Mouse (Mus musculus): ENCODE results near the gene Appl1. TPM values are rescaled to one million over a fixed set of nuclear protein-coding genes. Genes with fewer than 3 reads are reported as not detected.
"Not testable (repeated sequence)": the region's sequence is repeated elsewhere in the genome, so short reads cannot be mapped to it uniquely, and the experiment has no call there.

The Appl1 gene
- polyA plus RNA-seq, 1 experiment from 2014 or later: 30.7 TPM

DNA sequence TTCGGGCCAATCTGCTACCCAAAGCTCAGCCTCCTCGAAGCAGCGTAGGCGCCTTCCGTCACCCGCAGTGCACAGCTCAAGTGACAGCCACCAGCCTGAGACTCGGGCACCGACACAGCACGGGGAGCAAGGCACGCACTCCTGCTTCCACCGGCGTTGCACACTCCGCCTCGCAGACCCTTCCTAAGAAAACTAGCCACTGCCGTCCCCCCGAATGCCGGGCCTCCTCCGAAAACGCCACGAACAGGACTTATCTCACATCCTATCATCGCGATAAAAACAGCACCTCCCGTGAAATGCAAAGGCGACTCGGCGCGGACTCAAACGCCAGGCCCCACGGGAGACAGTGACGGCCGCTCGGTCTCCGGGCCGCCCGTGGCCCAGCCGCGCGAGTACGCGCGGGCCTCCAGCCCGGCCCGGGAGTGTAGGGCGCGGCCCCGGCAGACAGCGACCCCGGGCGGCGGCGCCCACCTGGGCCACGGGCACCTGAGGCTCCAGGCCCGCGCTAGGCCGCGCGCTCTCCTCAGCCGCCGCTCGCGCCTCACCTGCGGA, 1.1 kb downstream of the Appl1 start:
- H3K9ac ChIP-seq: peak overlapping the region; percentile 94
- H3K9me3 ChIP-seq (replicated peaks): no peaks in the 10 kb centered on the region
- peaks cover 3% of the 10 kb centered on the region; the same call in 1 of the 2 replicates for H3K36me3 ChIP-seq
- H3K4me2 ChIP-seq: peak overlapping the region; percentile 71
- peak overlapping the region; percentile 89 for H3K27ac ChIP-seq (ENCODE audit: poor library complexity, severe bottlenecking)
- H3K27me3 ChIP-seq (replicated peaks): no peaks in the 10 kb centered on the region
- peak; percentile 86 for ATAC-seq (ENCODE audit: insufficient number of reproducible peaks, low FRiP score)
- under 1% methylated on average over 61 of the region's 62 CpGs for WGBS
- H3K4me3 ChIP-seq: peak overlapping the region; percentile 85
- H3K4me1 ChIP-seq (replicated peaks): peaks cover 14% of the 10 kb centered on the region; the same call in 1 of the 2 replicates

GRCm38 (mm10) chr14:26969164-26969563, 1.9 kb downstream of the Appl1 start:
- ATAC-seq (ENCODE audit: insufficient number of reproducible peaks, low FRiP score): no peak
- Histone ChIP-seq H3K9ac (no peak overlapping the region), H3K27me3 (replicated peaks) (no peaks in the 10 kb centered on the region), H3K4me2 (no peak overlapping the region), H3K27ac (ENCODE audit: poor library complexity, severe bottlenecking) (no peak overlapping the region), H3K36me3 (peaks cover 3% of the 10 kb centered on the region; the same call in 1 of the 2 replicates), H3K4me1 (replicated peaks) (peaks cover 14% of the 10 kb centered on the region; the same call in 1 of the 2 replicates), H3K9me3 (replicated peaks) (no peaks in the 10 kb centered on the region), H3K4me3 (peak overlapping the region; percentile 85)
- WGBS: 79% methylated on average over 3 of the region's 3 CpGs

DNA sequence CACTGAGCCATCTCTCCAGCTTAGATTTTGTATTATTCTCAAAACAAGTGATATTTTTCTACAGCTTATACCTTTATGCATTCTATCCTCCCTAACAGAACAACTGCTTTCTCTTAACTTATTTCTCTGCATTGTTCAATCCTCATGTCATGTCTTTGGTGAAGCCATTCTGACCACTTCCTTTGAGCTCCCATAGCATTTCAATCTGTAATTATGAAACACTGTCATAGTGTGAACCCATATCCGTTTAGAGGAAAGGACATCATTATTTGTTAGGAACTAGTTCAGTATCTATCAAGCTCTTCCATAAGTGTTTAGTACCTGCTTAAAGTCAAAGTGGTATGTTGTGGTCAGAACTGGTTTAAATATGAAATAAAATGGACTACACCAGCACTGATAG, 10.5 kb downstream of the Appl1 start:
- H3K36me3 ChIP-seq: peaks cover 20% of the 10 kb centered on the region
- H3K9me3 ChIP-seq (replicated peaks): no peaks in the 10 kb centered on the region
- no peak overlapping the region for H3K4me2 ChIP-seq
- H3K4me1 ChIP-seq (replicated peaks): no peaks in the 10 kb centered on the region
- ATAC-seq (ENCODE audit: insufficient number of reproducible peaks, low FRiP score): no peak
- H3K4me3 ChIP-seq: no peak overlapping the region
- H3K27ac ChIP-seq (ENCODE audit: poor library complexity, severe bottlenecking): no peak overlapping the region
- 76% methylated on average over 1 of the region's 1 CpGs for WGBS
- H3K27me3 ChIP-seq (replicated peaks): no peaks in the 10 kb centered on the region
- no peak overlapping the region for H3K9ac ChIP-seq

- H3K36me3 ChIP-seq: peaks cover 19% of the 10 kb centered on the region
- WGBS: 93% methylated on average over 2 of the region's 2 CpGs
- H3K9me3 ChIP-seq (replicated peaks); H3K27me3 ChIP-seq (replicated peaks); H3K4me1 ChIP-seq (replicated peaks); H3K4me3 ChIP-seq; ATAC-seq (ENCODE audit: insufficient number of reproducible peaks, low FRiP score); H3K4me2 ChIP-seq; H3K27ac ChIP-seq (ENCODE audit: poor library complexity, severe bottlenecking); H3K9ac ChIP-seq: not testable (repeated sequence)
Measured at GRCm38 (mm10) chr14:26956139-26956538, 14.9 kb downstream of the Appl1 start.

- 76% methylated on average over 4 of the region's 4 CpGs for WGBS
- no peaks in the 10 kb centered on the region for H3K4me1 ChIP-seq (replicated peaks)
- H3K4me2 ChIP-seq: no peak overlapping the region
- peaks cover 26% of the 10 kb centered on the region for H3K36me3 ChIP-seq
- no peak overlapping the region for H3K9ac ChIP-seq
- no peak for ATAC-seq (ENCODE audit: insufficient number of reproducible peaks, low FRiP score)
- H3K9me3 ChIP-seq (replicated peaks): no peaks in the 10 kb centered on the region
- H3K4me3 ChIP-seq: no peak overlapping the region
- H3K27me3 ChIP-seq (replicated peaks): no peaks in the 10 kb centered on the region
- no peak overlapping the region for H3K27ac ChIP-seq (ENCODE audit: poor library complexity, severe bottlenecking)
Measured at GRCm38 (mm10) chr14:26935558-26935957, 35.5 kb downstream of the Appl1 start.

DNA sequence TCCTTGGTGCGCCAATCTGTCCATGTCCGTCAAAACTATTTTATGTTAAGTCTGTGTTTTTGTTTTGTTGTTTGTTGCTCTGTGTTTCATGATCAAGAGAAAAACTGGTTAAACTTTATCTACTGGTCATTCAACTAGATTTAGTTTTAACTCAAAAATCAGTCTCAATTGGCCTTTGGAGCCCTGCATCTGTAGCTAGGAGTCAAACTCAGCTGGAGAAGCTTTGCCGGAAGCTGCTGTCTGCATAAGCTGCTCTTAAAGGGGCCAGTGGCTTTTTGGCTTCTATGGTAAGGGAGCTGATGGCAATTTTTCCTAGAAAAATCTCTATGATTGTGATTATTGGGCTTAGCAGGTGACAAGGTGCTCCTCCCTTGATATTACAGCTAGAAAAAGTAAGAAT, 36.1 kb downstream of the Appl1 start:
- Histone ChIP-seq H3K4me1 (replicated peaks) (no peaks in the 10 kb centered on the region), H3K27me3 (replicated peaks) (no peaks in the 10 kb centered on the region), H3K27ac (ENCODE audit: poor library complexity, severe bottlenecking) (no peak overlapping the region), H3K36me3 (peaks cover 27% of the 10 kb centered on the region), H3K9me3 (replicated peaks) (no peaks in the 10 kb centered on the region), H3K4me3 (no peak overlapping the region), H3K9ac (no peak overlapping the region), H3K4me2 (no peak overlapping the region)
- ATAC-seq (ENCODE audit: insufficient number of reproducible peaks, low FRiP score): no peak
- 83% methylated on average over 3 of the region's 3 CpGs for WGBS

GRCm38 (mm10) chr14:26923702-26924421, 47.2 kb downstream of the Appl1 start:
- 52% methylated on average over 5 of the region's 5 CpGs for WGBS
- Histone ChIP-seq H3K9me3 (replicated peaks) (no peaks in the 10 kb centered on the region), H3K4me2 (no peak overlapping the region), H3K27ac (ENCODE audit: poor library complexity, severe bottlenecking) (no peak overlapping the region; the same call in 1 of the 2 replicates), H3K4me1 (replicated peaks) (peaks cover 14% of the 10 kb centered on the region), H3K4me3 (no peak overlapping the region), H3K27me3 (replicated peaks) (no peaks in the 10 kb centered on the region), H3K9ac (no peak overlapping the region), H3K36me3 (peaks cover 37% of the 10 kb centered on the region)
- ATAC-seq (ENCODE audit: insufficient number of reproducible peaks, low FRiP score): no peak

GRCm38 (mm10) chr14:26919310-26919709, 51.7 kb downstream of the Appl1 start:
- H3K36me3 ChIP-seq: peaks cover 20% of the 10 kb centered on the region
- no peak overlapping the region for H3K27ac ChIP-seq (ENCODE audit: poor library complexity, severe bottlenecking)
- H3K4me2 ChIP-seq: no peak overlapping the region
- no peaks in the 10 kb centered on the region for H3K27me3 ChIP-seq (replicated peaks)
- H3K4me1 ChIP-seq (replicated peaks): peaks cover 14% of the 10 kb centered on the region
- no peak overlapping the region for H3K9ac ChIP-seq
- 89% methylated on average over 3 of the region's 3 CpGs for WGBS
- no peaks in the 10 kb centered on the region for H3K9me3 ChIP-seq (replicated peaks)
- no peak overlapping the region for H3K4me3 ChIP-seq
- ATAC-seq (ENCODE audit: insufficient number of reproducible peaks, low FRiP score): no peak

DNA sequence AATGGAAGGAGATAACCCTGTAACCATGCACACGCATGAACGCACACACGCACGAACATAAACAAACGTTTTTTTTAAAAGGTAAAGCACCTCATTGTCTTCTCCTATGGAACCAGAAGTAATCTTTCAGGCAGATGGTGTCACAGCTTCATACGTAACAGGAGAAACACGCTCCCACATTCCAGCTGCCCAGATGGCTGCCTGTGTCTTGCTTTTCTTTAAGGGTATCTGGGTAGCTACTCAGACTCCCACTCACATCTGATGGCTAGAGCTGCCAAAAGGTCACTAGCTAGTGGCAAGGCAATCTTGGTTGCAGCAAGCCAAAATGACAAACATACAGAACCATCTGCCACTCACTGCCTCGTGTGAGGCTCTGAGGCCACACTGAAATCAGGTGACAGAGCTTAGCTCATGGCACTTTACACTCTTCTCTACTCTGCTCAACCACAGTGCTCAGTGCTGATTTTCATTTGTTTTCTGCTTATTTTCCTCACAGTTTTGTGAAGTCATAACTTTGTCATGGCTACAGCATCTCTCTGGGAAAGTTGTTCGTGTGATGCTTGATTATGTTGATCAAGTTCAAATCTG, 57.3 kb downstream of the Appl1 start:
- no peaks in the 10 kb centered on the region for H3K9me3 ChIP-seq (replicated peaks)

DNA sequence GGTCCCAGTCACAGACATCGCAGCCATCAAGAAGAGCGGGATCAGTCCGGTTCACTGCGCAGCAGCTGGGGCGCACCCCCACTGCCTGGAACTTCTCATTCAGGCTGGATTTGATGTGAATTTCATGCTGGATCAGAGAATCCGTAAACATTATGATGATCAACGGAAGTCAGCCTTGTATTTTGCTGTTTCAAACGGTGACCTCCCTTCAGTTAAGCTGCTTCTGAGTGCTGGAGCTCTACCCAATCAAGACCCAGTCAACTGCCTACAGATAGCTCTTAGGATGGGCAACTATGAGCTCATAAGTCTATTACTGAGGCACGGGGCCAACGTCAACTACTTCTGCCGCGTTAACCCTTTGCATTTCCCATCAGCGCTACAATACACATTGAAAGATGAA, 59.2 kb downstream of the Appl1 start:
- 90% methylated on average over 13 of the region's 13 CpGs for WGBS
- ATAC-seq (ENCODE audit: insufficient number of reproducible peaks, low FRiP score): no peak
- H3K9ac ChIP-seq: no peak overlapping the region
- 0 out of 2 replicates have a peak, but pooled peaks cover 3% of the 10 kb centered on the region for H3K4me1 ChIP-seq (replicated peaks)
- no peaks in the 10 kb centered on the region for H3K9me3 ChIP-seq (replicated peaks)
- no peak overlapping the region for H3K27ac ChIP-seq (ENCODE audit: poor library complexity, severe bottlenecking)
- H3K36me3 ChIP-seq: no peaks in the 10 kb centered on the region
- no peaks in the 10 kb centered on the region for H3K27me3 ChIP-seq (replicated peaks)
- H3K4me3 ChIP-seq: no peak overlapping the region
- H3K4me2 ChIP-seq: no peak overlapping the region

More for the DNA sequence above, 57.3 kb downstream of the Appl1 start:
- Histone ChIP-seq H3K36me3 (0 out of 2 replicates have a peak, but pooled peaks cover 4% of the 10 kb centered on the region), H3K4me2 (no peak overlapping the region), H3K27me3 (replicated peaks) (no peaks in the 10 kb centered on the region), H3K4me1 (replicated peaks) (0 out of 2 replicates have a peak, but pooled peaks cover 3% of the 10 kb centered on the region), H3K27ac (ENCODE audit: poor library complexity, severe bottlenecking) (no peak overlapping the region), H3K9ac (no peak overlapping the region), H3K4me3 (no peak overlapping the region)
- ATAC-seq (ENCODE audit: insufficient number of reproducible peaks, low FRiP score): no peak
- 69% methylated on average over 9 of the region's 9 CpGs for WGBS

DNA sequence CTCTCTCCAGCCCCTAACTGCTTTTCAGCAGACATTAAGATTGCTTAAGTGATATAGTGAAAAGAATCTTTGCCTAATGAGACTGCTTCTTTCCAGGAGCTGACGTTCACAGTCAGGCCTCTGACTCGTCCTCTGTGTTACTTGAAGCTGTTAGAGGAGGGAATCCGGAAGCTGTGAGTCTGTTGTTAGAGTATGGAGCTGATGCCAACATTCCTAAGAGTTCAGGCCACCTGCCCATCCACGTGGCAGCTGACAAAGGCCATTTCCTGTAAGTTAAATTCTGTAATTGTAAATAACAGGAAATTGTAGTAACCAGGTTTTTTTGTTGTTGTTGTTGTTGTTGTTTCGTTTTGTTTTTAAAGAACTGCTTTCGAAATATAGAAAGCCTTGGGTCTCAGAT, 59.8 kb downstream of the Appl1 start:
- WGBS: 57% methylated on average over 6 of the region's 6 CpGs
- Histone ChIP-seq H3K4me2 (no peak overlapping the region), H3K9me3 (replicated peaks) (no peaks in the 10 kb centered on the region), H3K27ac (ENCODE audit: poor library complexity, severe bottlenecking) (no peak overlapping the region), H3K36me3 (no peaks in the 10 kb centered on the region), H3K4me3 (no peak overlapping the region), H3K4me1 (replicated peaks) (0 out of 2 replicates have a peak, but pooled peaks cover 3% of the 10 kb centered on the region), H3K9ac (no peak overlapping the region), H3K27me3 (replicated peaks) (no peaks in the 10 kb centered on the region)
- ATAC-seq (ENCODE audit: insufficient number of reproducible peaks, low FRiP score): no peak
